Mouse (Mus musculus) embryonic fibroblast, embryonic 13.5 days (primary cell): ENCODE measurements around the gene Fnbp1l.

Experiments used
- CTCF ChIP-seq: IDR thresholded peaks from 2 replicates; pipeline ENCODE4 v1.5.1; 2011; ENCODE audit warnings: mild to moderate bottlenecking, control low read depth, low read length, moderate library complexity, borderline replicate concordance; ENCODE audit not compliant: insufficient read depth
- POLR2A ChIP-seq: IDR thresholded peaks from 2 replicates; pipeline ENCODE4 v1.6.1; 2011; ENCODE audit warnings: low read depth, mild to moderate bottlenecking, control low read depth, low read length, moderate library complexity

- TF ChIP-seq CTCF (no peak), POLR2A (no peak)
Observed at GRCm38 (mm10) chr3:122545346-122545745, 74.2 kb downstream of the Fnbp1l start.
